Mouse (Mus musculus) ovary, postnatal 36 days (tissue): ENCODE measurements around the gene Rem2.

Experiments used
- DNase-seq: peaks from one replicate; pipeline ENCODE4 v3.0.0; 2022; ENCODE audit warnings: low spot score, mixed read lengths

The Rem2 gene

DNA sequence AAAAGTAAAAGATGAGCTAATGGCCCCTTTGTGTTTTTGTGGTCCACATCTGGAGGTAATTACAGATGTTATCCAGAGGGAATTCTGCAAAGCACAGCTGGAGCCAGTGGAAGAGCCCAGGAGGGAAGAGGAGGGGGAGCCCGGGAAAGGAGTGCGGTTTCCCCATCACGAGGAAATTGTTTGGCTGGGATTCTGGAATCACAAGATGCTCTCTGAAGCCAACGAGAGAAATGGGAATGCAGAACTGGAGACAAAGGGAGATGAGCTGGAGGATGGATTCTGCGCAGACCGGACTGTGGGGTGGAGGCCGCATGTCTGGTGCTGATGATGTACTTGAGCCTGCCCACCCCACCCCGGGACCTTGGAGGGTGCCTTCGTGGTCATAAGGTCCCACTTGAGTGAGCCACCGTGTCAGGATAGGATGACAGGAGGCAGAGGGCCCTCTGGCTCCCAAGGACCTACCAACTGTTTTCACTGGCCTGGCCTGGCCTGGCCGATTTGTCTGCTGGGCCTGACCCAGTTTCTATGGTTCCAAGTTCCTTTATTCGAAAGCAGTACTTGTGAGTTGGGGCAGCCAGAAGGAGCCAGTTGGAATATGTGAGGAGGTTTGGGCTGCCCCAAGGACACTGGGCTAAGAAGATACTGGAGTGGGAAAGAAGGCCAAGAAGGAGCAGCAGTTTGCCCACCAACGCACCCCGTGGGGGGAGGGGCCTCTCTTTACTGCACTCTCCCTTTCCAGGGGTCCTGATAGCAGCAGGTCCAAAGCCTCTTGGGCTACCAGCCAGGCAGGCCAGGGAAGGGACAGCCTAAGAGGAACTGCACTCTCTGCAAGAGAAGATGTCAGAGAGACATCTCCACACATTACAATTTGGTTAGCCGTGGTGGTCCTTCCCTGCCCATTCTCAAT lies 31.9 kb upstream of the Rem2 start:
- peak; percentile 35 for DNase-seq

DNA sequence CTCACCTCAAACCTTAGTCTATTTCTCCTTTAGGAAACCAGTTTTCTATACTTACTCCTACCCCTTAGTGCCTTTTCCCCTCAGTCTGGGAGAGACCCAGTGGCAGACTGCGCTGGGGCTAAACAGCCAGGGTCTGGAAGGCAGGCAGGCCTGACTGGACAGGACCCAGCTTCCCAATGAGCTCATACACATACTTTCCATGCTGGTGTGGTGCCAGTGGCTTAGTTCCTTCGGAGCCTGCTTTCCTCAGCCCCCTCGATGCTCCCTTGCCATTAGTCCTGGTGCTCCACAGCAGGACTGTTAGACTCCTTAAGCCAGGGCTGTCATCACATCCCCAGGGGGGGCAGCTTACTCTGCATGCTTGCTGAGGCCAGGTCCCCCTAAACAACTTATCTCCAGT lies 30.4 kb upstream of the Rem2 start:
- no peak for DNase-seq

DNA sequence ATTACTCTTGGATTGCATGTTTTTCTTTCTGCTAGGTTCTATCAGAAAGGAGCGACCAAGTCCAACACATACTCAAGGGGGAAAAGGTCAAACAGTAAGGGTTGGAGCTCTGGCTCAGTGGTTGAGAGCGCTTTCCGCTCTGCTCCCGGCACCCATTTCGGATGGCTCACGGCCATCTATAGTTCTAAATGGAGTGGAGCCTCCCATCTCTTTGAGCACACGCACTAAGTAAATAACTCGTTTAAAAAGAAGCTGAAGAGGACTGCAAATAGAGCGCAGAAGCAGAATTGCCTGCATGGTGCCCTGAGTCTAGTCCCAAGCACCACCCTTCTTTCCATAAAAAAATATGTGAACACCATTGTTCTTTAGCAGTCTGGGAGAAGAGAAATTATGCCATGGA lies 22.3 kb upstream of the Rem2 start:
- no peak for DNase-seq

DNA sequence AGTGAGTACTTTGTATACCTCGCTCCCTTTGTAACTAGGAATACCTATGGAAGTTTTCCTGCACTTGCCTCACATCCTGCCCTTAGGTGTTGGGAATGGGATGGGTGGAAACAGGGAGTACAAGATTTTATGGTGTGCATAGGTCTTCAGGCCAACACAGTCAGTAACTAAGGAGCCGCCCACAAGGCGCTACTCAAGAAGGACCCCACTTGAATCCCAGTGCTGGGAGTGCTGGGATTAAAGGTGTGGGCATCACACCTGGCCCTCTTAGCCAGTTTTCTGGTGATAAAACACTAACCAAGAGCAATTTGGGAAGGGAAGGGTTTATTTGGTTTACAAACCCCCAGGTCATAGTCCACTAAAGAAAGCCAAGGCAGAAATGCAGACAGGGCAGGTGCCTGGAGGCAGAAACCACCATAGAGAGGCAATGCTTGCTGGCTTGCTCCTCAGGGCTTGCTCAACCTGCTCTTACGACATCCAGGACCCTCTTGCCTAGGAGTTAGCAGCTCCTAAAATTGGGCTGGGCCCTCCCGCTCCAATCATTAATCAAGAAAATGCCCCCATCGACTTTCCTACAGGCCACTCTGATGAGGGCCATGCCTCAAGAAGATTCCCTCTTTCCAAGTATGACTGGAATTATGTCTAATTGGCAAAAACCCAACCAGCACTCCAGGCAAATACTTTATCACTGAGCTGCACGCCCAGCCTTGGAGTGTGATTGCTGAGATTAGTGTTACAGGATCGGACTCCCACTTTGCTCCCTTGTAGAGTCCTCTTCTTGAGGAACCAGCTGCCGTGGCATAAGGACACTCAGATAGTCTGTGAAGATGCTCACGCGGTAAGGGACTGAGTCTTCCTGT lies 21.0 kb upstream of the Rem2 start:
- no peak for DNase-seq

DNA sequence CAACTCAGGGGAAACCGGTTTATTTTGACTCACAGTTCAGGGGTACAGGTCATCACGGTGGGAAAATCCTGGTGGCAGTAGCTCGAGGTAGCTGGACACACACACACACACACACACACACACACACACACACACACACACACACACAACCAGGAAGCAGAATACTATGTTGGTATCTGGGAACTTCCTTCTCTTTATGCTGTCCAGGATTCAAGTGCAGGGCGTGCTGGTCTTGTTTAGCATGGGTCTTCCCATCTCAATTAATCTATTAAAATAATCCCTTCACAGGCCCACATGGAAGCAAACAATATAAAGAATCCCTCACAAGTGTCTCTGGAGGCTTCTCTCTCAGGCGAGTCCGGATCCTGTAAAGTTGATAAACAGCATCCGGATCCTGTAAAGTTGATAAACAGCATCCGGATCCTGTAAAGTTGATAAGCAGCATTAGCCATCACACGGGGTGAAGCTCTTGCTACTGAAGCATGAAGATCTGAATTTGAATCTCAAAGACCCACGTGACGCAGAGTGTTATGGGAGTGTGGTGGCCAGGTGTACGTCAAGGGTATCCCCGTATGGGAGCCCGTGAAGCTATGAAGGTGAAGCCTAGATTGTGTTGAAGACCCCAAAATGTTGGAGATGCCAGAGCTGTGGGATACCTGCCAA lies 17.9 kb upstream of the Rem2 start:
- no peak for DNase-seq

DNA sequence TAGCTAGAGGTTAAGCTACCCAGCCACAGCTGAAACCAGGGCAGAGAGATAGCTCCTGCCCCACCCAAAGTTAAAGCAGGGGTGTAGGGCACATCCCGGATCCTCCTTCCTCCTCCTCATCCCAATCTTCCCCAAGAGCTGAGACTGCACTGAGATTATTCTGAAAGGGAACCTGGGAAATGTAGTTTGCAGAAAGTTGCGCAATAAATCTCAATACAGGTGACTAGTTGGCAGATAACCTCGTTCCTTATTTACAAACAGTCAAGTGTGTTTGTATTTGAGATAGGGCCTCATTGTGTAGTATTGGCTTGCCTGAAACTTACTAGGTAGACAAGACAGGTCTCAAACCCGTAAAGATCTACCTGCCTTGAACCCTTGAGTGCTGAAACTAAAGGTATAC lies 13.8 kb upstream of the Rem2 start:
- DNase-seq = no peak

DNA sequence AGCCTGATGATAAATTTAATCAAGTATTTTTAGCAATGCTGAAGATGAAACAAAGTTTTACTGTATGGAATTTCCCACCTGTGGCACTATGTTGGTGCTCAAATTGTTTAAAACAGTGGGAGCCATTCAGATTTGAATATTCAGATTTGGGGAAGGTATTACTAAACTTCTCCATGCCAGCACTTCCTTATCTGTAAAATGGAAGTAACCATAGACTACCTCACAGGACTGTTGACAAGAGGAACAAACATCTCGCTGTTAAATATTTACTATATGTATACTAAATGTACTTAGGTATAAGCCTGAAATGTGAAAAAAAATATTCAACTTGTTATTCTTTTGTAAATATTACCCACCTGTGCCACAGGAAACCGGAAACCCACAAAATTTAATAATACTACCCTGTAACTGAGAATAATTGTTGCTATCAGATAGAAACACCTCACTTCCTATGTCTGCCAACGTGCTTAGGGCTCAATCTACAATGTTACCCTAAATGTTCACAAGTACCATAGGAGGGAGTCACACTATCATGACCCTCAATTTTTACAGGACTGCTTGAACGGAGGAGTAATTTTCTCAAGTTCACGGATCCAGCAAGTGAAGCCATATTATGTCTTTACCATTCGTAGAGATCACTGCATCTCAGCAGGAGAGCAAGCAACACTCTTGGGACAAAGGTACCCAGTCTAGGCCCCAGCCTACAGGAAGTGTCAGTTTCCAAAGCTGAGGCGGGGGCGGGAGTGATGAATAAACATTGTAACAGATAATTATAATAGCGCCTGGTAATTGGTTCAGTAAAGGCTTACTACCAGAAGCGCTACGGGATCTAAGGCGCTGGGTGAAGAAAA lies 12.6 kb upstream of the Rem2 start:
- DNase-seq = no peak

DNA sequence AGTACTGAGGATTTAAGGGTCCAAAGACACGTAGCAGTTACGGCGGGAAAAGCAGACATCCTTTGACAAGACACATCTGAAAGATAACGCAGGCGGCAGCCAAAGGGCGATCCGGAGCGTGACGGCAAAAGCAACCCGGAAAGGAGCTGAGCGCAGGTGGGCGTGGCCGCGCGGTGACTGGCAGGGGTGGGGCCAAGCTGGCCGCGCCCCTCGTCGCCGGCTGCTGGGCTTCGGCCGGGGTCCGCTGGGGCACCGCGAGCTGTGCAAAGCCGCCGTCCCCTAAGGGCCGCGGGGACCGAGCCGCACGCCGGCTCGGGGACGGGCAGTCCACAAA lies 12.0 kb upstream of the Rem2 start, which contains the start of gene Lrp10:
Gene Lrp10 (plus strand): TSS at position 179 of the 334 bp plus-strand sequence.
- DNase-seq = peak; percentile 89

DNA sequence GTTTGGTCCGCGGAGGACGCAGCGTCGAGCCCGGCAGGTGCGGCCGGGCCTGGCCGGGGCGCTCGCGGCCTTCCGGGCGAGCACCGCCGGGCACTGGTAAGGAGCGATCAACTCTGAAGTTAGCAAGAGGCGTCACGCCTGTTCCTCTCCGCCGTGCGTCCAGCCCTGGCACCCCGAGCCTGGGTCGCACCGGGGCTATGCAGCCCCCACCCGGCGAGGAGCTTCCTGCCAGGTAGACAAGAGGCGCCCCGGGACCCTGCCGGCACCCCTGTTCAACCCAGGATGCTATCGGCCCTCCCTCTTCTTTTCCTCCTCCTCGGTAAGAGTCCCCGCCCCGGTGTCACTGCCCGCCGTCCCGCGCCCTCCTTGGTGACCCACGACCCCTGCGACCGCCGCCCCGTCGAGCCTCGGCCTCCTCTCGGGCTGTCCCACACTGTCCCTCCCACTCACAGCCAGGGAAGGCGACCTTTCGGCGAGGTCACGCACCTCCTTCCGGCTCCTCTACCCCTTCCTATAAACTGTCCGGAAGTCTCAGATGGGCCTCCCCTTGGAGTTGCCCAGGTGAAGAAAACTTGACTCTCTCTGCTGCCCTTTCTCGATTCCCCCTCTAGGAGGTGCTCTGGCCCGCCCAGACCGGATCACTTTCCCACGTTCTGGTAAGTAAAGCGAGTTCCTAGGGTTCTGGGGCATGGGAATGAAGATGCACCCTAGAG lies 11.5 kb upstream of the Rem2 start:
- DNase-seq = peak; percentile 65

DNA sequence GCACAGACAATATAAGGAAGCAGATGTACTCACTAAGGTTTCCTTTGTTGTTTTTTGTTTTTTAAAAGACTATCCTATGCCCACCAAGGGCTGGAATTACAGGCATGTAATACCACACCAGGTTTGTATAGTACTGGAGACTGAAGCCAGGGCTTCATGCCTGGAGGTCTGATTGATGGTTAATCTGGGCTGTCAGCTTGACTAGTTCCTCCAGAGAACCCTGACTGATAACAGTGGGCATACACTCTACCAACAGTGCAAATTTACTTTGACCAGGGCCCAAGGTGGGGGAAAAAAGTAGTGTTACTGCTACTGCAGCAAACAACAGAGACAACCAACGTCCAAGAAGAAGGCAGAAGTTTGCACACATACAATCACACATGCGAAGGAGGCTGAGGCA lies 4.4 kb upstream of the Rem2 start:
- DNase-seq = no peak

DNA sequence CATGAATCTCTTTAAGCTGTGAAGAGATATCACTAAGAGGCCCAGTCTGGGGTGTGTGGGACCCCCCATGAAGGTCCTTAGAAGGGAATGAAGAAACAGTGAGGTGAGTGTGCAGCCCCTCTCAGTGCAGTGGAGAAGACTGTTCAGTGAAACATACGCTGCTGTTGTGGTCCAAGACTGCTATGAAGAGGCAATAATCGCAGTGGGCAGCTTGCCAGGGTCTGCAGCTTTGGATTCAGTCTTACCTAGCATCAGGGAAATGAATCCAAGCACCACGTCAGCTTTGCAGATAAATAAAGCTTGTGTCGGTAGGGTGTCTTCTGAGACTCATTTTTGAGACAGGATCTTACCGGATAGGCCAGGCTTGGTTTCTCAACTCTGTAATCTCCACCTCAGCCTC lies 3.2 kb upstream of the Rem2 start:
- DNase-seq = no peak

DNA sequence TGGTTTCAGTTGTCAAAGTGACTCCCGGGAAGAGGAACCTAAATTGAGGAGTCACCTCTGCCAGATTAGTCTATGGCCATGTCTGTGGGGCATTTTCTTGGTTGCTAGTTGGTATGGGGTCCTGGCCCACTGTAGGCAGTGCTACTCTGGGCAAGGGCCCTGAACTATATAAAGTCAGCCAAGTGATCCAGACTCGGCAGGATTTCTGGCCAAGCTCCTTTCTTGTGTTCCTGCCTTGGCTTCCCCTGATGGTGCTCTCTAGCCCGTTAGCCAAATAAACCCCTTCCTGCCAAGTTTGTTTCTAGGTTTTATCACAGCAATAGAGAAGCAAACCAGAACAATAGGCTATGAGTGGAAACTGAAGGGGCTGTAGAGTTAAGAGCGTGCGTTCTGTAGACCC lies 1.2 kb upstream of the Rem2 start:
- no peak for DNase-seq

DNA sequence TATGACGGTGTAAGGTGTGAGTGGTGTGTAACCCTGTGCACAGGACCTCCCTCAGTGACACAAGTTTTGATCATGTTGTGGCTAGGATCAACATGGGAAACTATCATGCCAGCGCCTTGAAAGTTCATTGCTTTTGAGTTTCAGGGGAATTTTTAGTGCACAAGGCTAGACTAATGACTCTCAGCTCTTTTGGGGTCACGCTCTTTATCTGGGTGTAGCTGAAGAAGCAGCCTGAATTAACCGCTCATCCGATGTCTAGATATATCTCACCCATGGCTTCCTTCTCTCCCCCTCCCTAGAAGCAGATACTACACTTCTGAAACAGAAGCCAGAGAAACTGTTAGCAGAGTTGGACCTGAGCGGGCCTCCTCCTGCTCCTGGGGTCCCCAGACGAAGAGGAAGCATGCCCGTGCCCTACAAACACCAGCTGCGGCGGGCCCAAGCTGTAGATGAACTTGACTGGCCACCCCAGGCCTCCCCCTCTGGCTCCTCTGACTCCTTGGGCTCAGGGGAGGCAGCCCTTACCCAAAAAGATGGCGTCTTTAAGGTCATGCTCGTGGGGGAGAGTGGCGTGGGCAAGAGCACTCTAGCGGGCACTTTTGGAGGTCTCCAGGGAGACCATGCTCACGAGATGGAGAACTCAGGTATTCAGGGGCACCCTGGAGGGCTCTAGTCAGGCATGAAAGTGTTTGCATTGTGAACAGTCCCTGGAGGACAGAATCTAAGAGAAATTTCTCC lies 1.4 kb downstream of the Rem2 start:
- DNase-seq = no peak

DNA sequence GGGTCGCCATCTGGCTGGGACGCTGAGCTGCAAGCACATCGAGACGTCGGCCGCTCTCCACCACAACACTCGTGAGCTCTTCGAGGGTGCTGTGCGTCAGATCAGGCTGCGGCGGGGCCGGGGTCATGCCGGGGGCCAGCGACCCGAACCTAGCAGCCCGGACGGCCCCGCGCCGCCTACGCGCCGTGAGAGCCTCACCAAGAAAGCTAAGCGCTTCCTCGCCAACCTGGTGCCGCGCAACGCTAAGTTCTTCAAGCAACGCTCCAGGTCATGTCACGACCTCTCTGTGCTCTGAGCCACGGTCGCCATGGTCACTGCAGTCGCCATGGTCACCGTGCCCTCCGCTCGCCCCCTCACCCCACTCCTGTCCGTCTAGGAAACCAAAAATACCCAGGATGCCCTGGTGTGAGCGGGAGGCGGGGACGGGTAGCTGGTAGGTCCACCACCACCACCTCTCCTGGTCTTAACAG lies 3.6 kb downstream of the Rem2 start:
- peak; percentile 63 for DNase-seq

DNA sequence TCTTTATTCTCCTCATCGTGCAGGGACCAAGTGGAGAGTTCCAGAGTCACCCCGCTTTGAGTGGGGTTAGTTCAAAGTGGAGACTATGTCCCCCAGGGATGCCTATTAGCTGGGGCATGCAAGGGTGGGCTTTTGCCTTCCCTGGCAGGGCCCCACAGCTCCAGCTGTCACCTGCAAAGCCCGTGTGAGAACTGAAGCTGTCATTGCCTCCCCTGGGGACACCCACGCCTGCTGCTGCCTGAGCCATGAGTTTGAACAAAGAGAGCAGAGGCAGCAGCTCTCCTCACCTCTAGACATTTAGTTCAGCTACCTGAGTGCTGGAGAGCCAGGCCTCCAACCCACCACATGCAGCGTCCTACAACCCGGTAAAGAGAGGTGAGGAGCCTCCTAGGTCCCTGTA lies 4.8 kb downstream of the Rem2 start:
- no peak for DNase-seq

DNA sequence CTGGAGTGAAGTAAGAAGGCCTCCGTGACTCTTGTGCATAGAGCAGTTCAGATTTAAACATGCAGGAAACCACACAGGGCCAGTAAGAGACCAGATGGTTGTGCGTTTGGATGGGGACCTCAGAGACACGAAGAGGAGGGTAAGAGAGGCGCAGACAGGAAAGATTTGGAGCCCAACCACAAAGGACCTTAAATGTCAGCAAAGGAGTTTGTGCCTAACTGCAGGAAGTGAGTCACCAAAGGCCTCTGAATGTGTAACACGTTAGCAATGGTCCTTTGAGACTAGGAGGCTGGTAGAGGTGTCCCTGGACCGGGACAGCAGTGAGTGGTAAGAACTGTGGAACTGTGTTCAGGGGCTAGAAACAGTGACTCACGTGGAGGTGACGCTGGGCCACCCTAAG lies 5.5 kb downstream of the Rem2 start:
- DNase-seq = no peak

DNA sequence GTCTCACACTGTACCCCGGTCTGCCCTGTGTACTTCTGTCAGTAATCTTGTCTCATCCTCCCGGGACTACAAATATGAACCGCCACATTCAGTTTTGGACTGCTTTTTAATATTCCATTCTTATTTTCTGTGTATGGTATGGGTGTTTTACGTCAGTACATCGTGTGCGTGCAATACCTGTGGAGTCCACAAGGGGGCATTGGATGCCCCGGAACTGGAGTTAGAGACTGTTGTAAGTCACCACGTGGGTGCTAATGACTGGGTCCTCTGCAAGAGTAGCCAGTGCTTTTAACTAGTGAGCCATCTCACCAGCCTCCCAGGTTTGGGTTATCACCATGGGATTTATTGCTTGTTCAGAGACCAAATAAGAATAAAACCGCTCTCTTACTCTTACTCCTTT lies 6.6 kb downstream of the Rem2 start:
- DNase-seq = no peak

DNA sequence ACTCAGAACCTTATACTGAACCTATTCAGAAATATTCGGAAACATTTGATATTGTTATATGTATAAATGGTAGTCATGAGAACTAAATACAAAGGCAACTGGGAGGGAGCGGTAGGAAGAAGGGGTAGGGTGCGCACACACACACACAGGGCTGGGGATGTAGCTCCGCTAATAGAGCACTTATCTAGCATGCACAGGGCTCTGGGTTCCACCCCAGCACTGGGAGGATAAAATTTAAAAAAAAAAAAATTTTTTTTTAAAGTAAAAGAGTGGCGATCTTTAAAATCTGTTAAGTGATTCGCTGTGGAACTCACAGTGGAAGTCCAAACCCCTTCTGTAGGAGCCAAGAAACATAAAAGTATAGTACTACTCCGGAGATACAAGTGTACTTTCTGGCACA lies 10.0 kb downstream of the Rem2 start:
- DNase-seq = no peak

DNA sequence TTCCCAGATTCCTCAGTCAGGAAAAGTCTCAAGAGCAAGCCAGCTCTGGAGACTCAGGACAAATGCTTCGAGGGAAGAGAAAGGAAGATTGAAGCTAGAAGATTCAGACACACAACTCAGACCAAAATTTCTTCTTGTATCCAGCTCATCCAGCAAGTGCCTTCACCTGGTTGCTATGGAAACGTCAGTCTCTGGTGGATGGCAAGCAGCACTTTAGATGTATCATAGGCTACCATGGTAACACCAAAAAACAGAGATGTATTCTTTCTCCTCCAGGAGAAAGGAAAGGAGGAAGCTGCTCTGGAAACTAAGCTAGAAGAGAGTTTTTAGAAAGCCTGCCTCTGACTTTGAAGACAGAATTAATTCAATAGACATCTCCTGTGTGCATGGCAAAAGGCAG lies 11.8 kb downstream of the Rem2 start:
- DNase-seq = no peak

DNA sequence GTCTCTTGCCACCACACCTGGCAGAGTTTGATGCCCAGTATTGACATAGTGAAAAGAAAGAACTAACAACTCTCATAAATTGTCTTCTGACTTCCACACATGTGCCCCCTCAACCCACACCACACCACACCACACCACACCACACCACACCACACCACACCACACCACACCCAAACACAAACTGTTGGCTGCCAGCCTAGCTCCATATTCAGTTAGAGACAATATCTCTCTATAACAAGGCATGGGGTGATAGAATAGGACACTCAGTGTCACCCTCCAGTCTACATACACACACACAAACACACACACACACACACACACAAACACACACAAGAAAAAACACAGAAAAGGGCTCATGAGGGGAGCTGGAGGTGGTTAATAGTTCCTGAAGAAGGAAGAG lies 12.4 kb downstream of the Rem2 start:
- DNase-seq = no peak
